17 mouse cellular contexts compared by ENCODE assay signal in genomic region chr12:41643262-41643661, GRCm38 (mm10).
"Had no signal": no experiment of that assay in that cellular context is flagged by ENCODE, and none has a peak within 500 bp of the region (broad histone marks: within the 10 kb centered on the region; RNA-seq: fewer than 3 reads in every experiment).

No protein-coding gene starts in this region.

- H3K4me3 ChIP-seq: kidney, embryonic 15.5 days; left cerebral cortex, adult 2 months; liver, embryonic 13.5 days had no signal

- H3K27me3 ChIP-seq: kidney, embryonic 15.5 days; liver, embryonic 13.5 days had no signal

- H3K36me3 ChIP-seq: kidney, embryonic 15.5 days; liver, embryonic 13.5 days had no signal

- H3K9ac ChIP-seq: kidney, embryonic 15.5 days; liver, embryonic 13.5 days had no signal

- H3K27ac ChIP-seq: kidney, embryonic 15.5 days; left cerebral cortex, adult 2 months; liver, embryonic 13.5 days; macrophage; stomach, postnatal 0 days had no signal

- DNase-seq: kidney, adult 11 months; kidney, adult 8-10 months; kidney, postnatal 10 days; kidney, postnatal 36 days; layer of hippocampus, postnatal 36 days; liver, embryonic 13.5 days; lung, adult 2 months; right cerebral cortex, adult 18-20 months; right cerebral cortex, postnatal 14 days; right cerebral cortex, postnatal 4 days; thymus, adult 2 months; thymus, postnatal 14 days; thymus, postnatal 4 days had no signal

- H3K4me2 ChIP-seq: kidney, embryonic 15.5 days; liver, embryonic 13.5 days had no signal

- H3K9me3 ChIP-seq: kidney, embryonic 15.5 days; liver, embryonic 13.5 days had no signal

- H3K4me1 ChIP-seq: kidney, embryonic 15.5 days; liver, embryonic 13.5 days had no signal
